Mouse (Mus musculus): ENCODE measurements at regions not wholly inside any gene's neighbourhood (a gene's known extent, or its start where the extent isn't known, plus 50 kb on each side); places are given as distances from the start of the nearest gene placed in this dataset.

- no peak for DNase-seq (ENCODE audit: low read depth, low spot score)
Measured at GRCm38 (mm10) chr7:136083571-136084342, 367.6 kb upstream of the Mki67 start.

DNA sequence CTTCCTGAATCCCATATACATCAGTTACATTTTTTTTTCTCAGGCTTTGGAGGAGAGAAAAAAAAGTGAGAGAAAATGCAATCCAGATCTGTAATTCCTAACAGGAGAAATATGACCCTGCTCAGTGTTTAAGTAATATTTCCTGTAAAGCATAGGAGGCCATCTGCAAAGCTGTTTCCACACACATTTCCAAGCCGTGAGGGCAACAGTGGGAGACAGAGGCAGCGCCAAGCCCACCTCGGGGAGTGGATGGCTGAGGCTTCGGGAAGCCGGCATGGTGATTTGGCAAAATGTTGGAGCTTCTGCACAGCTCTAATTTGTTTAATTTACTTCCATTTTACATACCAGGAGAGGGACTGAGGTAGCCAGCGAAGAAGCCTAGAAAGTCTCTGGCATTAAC is 372.6 kb upstream of the Mki67 start:
- no peak for DNase-seq (ENCODE audit: low read depth, low spot score)

DNA sequence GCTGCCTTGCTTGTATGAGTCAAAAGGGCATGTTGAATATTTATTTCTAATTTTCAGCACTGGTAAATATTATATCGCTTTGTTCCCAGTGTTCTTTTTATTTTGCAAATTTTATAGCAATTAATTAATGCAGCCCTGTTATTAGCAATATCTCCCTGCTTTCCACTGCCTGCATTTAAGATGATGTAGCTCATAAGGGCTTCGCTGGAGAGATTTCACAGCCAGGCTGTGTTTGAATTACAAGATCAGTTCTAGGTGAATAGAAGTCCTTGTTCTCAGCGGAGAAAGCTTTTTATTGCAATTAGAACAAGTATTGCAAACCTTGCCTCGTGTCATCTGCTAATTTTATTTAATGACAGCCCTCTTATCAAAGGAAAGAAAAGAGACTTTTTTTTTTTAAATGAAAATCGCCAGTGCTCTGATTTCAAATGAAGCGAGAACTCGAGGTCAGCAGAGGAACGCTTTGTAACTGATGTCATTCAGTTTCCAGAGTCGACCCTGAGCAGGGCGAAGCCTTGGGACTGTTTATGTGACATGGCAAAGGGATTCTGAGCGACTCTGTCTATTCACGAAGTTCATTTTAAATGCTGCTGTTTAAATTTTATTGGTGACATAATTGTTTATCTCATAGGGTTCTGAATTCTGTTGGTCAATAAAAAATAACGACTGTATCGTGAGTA is 378.7 kb upstream of the Mki67 start:
- no peak for DNase-seq (ENCODE audit: low read depth, low spot score)

GRCm38 (mm10) chr7:136104021-136104420 is 387.9 kb upstream of the Mki67 start:
- no peak for DNase-seq (ENCODE audit: low read depth, low spot score)

DNA sequence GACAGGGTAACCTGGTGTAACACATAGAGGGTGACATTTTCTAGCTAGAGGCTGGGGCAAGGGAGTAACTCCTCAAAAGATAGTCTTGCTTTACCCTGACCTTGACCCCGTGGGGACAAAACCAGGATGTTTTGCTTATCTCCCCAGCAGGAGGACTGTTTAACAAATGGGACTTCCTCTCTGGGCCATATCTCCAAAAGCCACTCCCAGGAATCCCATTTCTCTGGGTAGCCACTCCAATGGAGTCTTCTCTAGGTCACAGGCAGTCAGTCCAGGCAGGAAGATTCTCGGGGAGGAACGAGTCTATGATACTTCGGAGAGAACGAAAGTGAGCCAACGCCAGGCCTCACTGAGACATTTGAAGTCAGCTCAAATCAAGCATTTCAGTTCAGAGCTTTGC is 396.0 kb upstream of the Mki67 start:
- DNase-seq (ENCODE audit: low read depth, low spot score), result no peak

DNA sequence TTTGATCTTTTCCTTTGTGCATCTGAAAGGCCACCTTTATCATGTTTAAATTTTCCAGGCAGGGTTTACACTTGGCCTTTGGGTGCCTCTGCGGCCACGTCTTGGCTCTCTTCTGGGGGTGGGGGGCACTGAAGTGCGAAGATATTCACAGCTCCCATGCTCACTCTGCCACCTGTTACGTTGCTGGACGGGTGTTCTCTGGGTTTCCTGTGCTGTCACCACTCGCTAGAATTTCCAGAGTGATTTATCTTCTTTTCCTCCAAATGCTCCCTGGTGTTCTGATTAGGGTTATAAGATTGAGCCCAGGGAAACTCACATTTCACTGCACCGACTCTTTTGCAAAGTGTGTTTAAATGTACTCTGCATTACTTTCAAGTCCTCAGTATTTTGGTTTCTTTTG is 404.8 kb upstream of the Mki67 start:
- no peak for DNase-seq (ENCODE audit: low read depth, low spot score)

DNA sequence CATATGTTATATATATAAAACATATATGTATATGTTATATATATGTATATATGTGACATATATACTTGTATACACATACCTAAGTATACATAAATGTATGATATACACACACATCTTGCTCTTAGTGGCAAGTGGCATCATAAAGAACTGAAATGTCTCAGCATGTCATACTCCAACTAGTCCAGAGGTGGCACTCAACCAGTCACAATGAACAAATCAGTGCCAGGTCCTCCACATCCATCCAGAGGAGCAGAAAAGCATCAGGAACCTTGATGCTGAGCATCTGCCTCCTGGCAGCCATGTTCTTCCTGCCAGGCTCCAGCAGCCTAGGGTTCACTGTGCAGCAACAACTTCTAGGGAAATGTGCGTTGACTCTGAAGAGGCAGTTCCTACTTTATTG is 405.2 kb upstream of the Mki67 start:
- DNase-seq (ENCODE audit: low read depth, low spot score), result no peak

- no peak for DNase-seq (ENCODE audit: low read depth, low spot score)
Measured at GRCm38 (mm10) chr7:136124786-136125185, 408.6 kb upstream of the Mki67 start.

- DNase-seq (ENCODE audit: low read depth, low spot score), result no peak
Measured at GRCm38 (mm10) chr7:136126393-136126792, 410.2 kb upstream of the Mki67 start.

DNA sequence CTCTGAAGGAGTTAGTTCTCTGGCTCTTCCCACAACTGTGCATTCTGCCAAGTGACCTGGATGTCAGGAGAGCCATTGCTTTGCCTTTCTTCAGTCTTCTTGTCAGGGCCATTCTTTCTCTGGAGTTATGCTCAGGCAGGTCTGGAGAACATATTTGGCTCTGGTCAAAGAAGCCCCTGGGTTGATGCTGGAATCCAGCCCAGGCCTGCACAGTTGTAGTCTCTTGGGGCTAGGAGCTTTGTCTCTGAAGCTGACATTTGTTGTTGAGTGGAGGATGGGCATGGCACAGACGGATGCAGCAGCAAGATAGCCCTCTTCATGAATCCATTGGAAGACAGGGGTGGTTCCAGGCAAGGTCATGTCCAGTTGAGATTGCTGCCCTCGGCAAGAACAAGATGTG is 411.4 kb upstream of the Mki67 start:
- DNase-seq (ENCODE audit: low read depth, low spot score), result no peak

DNA sequence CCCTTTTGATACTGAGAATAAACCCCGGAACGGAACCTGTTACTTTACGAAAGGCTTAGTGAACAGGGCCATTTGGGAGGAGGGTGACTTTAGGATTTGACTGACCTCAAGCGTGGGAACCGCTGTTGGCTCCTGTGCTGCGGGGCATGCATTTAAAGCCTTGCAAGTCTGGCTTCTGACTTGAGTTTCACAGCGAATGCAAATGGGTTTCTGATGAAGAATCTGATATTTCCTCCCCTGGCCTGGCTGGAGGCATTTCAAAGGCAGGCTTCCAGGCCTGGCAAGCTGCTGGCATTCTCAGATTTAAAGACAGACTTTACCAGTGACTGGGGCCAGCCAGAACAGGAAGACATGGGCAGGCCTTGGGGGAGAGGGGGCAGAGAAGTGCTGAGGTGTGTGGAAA is 413.6 kb upstream of the Mki67 start:
- DNase-seq (ENCODE audit: low read depth, low spot score), result no peak

- no peak for DNase-seq (ENCODE audit: low read depth, low spot score)
Measured at GRCm38 (mm10) chr7:136130666-136131239, 414.6 kb upstream of the Mki67 start.

DNA sequence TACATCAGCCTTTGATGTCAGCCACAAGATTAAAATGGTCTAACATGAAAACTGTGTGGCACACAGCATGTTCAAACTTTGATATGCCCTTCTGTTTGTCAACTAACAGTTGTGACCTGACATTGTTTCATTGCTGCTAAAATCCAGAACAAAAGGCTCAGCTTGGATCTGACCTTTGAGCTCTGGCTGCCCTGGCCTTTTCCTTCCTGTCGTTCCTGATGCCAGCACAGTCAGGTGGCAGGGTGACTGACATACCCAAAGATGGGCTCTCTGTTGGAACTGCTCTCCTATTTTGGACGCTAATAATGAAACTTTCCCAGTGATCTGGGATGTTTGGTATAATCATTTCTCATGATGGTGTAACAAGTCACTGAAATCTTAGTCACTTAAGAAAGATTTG is 416.8 kb upstream of the Mki67 start:
- no peak for DNase-seq (ENCODE audit: low read depth, low spot score)

DNA sequence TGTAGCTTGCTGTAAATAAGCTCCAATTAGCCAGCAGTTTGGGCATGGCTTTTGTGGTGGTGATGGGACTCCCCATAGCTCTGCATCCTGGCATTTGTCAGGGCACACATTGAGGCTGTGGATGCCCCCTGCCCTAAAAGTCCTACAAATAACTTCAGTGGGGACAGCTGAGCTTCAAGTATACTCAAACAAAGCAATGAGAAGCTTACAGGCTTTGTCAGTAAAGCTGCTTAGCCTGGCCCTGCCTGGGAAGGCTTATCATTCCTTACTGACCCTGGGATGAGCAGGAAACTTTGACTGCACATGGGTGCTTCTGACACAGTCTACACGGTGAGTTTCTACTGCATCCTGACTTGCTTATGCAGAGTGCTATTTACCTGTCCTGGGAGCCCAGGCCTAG is 420.5 kb upstream of the Mki67 start:
- DNase-seq (ENCODE audit: low read depth, low spot score), result no peak

- DNase-seq (ENCODE audit: low read depth, low spot score), result no peak
Measured at GRCm38 (mm10) chr7:136137341-136137740, 421.2 kb upstream of the Mki67 start.

DNA sequence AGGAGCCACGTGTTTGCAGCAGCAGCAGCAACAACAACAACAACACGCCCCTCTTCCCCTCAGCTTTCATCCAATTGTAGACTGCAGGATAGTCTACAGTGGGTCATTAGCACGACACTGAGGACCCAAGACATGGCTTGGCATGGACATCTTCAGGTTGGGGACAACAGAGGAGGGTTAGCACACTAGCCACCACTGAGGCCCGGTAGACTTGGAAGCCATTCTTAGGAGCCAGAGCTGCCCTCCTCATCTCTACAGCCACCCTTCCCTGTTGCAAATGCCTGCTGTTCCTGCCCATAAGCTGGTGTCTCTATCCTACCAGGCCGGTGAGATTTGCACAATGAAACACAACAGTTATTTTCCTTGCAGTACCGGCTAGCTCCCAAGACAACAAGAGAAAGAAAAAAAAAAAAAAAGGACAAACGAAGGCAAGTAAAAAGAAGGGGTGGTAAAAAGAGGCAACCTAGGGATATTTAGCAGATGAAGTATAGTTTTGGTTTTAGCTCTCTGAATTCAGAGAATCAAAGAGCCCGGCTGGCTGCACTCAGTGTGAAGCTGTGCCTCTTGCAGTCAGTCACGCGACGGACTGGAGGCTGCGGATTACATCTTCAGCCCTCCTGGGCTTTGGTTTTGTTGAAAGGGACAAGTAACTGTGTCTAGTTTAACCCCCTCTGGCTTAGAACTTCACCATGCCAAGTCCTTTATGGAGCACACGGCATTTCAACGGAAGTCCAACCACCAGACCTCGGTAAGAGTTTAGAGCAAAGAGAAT is 421.9 kb upstream of the Mki67 start:
- no peak for DNase-seq (ENCODE audit: low read depth, low spot score)

GRCm38 (mm10) chr7:136142832-136143231 is 426.7 kb upstream of the Mki67 start:
- no peak for DNase-seq (ENCODE audit: low read depth, low spot score)

DNA sequence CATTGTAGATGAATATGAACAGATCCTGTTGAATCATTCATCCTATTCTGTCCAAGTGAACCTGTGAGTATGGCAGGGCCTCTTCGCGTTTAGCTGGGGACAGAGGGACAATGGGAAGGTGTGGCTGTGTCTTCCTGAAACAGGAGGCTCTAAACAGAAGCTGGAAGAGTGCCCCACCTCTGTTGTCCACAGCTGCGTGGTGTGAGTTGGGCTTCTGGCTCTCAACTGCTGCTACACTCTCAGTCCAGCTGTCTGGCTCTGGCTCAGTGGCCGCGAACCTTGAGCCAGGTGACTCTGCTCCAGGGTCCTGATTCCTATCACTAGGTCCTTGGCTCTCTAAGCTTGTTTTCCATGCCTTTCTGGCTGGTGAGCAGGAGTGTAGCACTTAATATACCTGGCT is 434.0 kb upstream of the Mki67 start:
- DNase-seq (ENCODE audit: low read depth, low spot score), result no peak

DNA sequence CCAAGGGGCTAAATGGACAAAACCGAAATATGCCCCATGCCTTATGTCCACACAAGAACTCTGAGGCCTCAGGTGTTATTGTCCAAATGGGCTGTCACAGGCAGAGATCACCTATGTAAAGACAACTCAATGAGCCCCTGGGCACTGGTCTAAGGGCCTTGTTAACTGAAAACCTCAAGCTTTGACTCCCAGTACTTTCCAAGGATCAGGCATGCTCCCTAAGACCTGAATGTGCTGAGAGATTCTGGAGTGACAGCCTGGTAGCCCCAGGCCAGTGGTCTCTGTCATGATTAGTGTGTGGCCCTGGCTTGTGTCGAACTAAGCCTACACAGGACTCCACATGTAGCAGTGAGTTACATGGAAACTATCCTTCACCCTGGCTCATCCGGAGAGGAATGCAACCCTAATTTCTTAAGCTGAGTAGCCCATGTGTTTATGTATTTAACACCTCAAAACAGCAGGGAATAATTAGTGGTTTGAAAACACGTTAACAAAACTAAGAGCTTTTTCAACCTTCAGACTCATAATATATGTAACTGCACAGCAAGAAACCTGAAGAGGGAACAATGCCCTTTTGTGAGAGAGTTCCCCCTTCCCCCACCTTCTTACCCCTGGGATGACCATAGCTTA is 435.3 kb upstream of the Mki67 start:
- no peak for DNase-seq (ENCODE audit: low read depth, low spot score)

- DNase-seq (ENCODE audit: low read depth, low spot score), result peak; percentile 1
Measured at GRCm38 (mm10) chr7:136152470-136152869, 436.3 kb upstream of the Mki67 start.

GRCm38 (mm10) chr7:136153621-136154020 is 437.5 kb upstream of the Mki67 start:
- DNase-seq (ENCODE audit: low read depth, low spot score), result no peak

DNA sequence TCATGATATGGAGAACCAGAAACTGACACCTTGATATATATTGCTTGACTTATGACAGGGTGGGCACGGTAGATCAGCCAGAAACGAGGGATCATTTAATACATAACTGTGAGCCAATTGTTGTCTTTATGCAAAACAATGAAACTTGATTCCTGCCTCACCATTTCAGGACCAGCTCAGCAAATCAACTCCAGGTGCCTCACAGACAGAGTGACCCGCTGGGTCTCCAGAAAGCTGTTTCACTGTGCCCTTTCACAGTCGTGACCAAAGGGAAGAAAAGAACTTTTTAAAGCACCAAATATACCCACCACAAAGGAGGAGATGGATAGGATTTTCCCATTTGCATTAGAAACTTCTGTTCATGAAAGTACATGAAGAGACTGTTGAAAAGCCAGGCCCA is 443.0 kb upstream of the Mki67 start:
- DNase-seq (ENCODE audit: low read depth, low spot score), result no peak

All from c-Kit-negative CD71-positive TER-119-positive erythroid progenitor cells, embryonic 14.5 days (primary cell).